Mouse (Mus musculus): ENCODE data around the gene Col6a2.

- no peak for TF ChIP-seq EP300 (IDR thresholded peaks at IDR 0.05; ENCODE audit: low read depth in 1 of 2, low read length in 2 of 2)
- no peak for TF ChIP-seq POLR2A (IDR thresholded peaks at IDR 0.05; ENCODE audit: control insufficient read depth in 1 of 2, insufficient read depth in 1 of 2, low read depth in 1 of 2, low read length in 2 of 2, poor library complexity in 1 of 2)
- no peak for TF ChIP-seq MAX (IDR thresholded peaks at IDR 0.05; ENCODE audit: low read length)
- TF ChIP-seq CTCF (IDR thresholded peaks at IDR 0.05 in 2 of 3, conservative IDR thresholded peaks at IDR 0.05 in 1 of 3; ENCODE audit: control insufficient read depth in 1 of 3, insufficient read depth in 1 of 3, low read depth in 2 of 3, low read length in 3 of 3, poor library complexity in 1 of 3, severe bottlenecking in 1 of 3) = no peak
- TF ChIP-seq MEF2A (IDR thresholded peaks at IDR 0.05; ENCODE audit: extremely low read depth, insufficient replicate concordance, low read depth, low read length, poor library complexity, severe bottlenecking) = no peak
- TF ChIP-seq CHD1 (IDR thresholded peaks at IDR 0.05; ENCODE audit: low read depth, low read length) = no peak
- TF ChIP-seq POLR2AphosphoS5 (IDR thresholded peaks at IDR 0.05; ENCODE audit: borderline replicate concordance, low read depth, low read length) = no peak
- no peak for TF ChIP-seq TAL1 (IDR thresholded peaks at IDR 0.05; ENCODE audit: low read length)
Measured at GRCm38 (mm10) chr10:76596338-76596737, 27.1 kb downstream of the Col6a2 start.

All from MEL (cell line).